Mouse (Mus musculus) bone marrow, adult 2 months (tissue): ENCODE data around the gene Apex1.

Experiments used
- CTCF ChIP-seq: fragments of 200-500 bp; IDR thresholded peaks from 2 replicates; pipeline ENCODE4 v1.5.1; 2011; ENCODE audit warnings: low read length, control low read depth; ENCODE audit not compliant: control insufficient read depth, insufficient read depth
- POLR2A ChIP-seq: fragments of 200-500 bp; IDR thresholded peaks from 2 replicates; pipeline ENCODE4 v1.6.1; 2011; ENCODE audit warnings: low read depth, mild to moderate bottlenecking, control low read depth, low read length, borderline replicate concordance; ENCODE audit not compliant: control insufficient read depth

- TF ChIP-seq CTCF (no peak), POLR2A (no peak)
These were observed 2.6 kb downstream of the Apex1 start for GRCm38 (mm10) chr14:50927366-50927765.
